Mouse (Mus musculus): ENCODE results near the gene Rad17. TPM values are rescaled to one million over a fixed set of nuclear protein-coding genes. Genes with fewer than 3 reads are reported as not detected.

Rad17 gene
- polyA plus RNA-seq, 1 experiment from 2014 or later, result 12.9 TPM

DNA sequence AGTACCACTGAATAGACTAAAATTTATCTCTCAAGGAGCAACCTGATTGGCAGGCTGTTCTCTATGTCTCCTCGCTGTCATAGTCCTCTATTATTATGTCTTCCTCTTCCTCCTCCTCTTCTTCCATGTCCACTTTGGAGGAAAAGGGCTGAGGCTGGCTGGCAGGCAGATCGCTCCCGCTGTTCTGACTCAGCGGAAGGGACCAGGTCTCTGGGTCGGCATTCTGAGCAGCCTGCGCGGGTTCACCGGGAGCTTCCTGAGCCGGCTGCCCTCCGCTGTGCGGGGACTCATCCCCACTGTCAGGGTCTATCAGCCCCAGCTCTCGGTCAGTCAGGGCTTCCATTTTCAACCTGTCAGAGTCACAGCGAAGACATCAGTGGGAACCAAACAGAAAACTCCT, 33.3 kb downstream of the Rad17 start:
- no peak for TF ChIP-seq CTCF (IDR thresholded peaks at IDR 0.05)
- TF ChIP-seq EP300 (IDR thresholded peaks at IDR 0.05), result no peak
- WGBS, result 83% methylated on average over 13 of the region's 13 CpGs
- no peak for DNase-seq (ENCODE audit: low spot score)

GRCm38 (mm10) chr13:100616181-100617087, 34.4 kb downstream of the Rad17 start, which contains the start of gene Marveld2:
Gene Marveld2 (minus strand): TSS chr13:100616971.
- Histone ChIP-seq H3K4me3 (ENCODE audit: low read depth, low read length) (peak within 1 kb of the TSS; percentile 66), H3K27ac (ENCODE audit: low read length) (peak within 1 kb of the TSS; percentile 84), H3K4me1 (ENCODE audit: insufficient read depth, low read depth, low read length) (no peaks in the 10 kb centered on the region), H3K9ac (replicated peaks; ENCODE audit: low read depth) (peak within 1 kb of the TSS; percentile 44), H3K9me3 (ENCODE audit: low read length) (no peaks in the 10 kb centered on the region), H3K4me2 (replicated peaks; ENCODE audit: low read depth, low read length) (peak within 1 kb of the TSS; percentile 78), H3K36me3 (ENCODE audit: insufficient read depth, low read length) (peaks cover 5% of the 10 kb centered on the region; the same call in 1 of the 2 replicates), H3K27me3 (replicated peaks; ENCODE audit: insufficient read depth, low read length) (no peaks in the 10 kb centered on the region)
- ATAC-seq, result peak; percentile 96
- TF ChIP-seq EP300 (IDR thresholded peaks at IDR 0.05), result no peak
- peak; percentile 15; the same call in 1 of the 2 replicates for TF ChIP-seq CTCF (IDR thresholded peaks at IDR 0.05)
- WGBS, result 7% methylated on average over 46 of the region's 77 CpGs
- peak; percentile 82 for DNase-seq (ENCODE audit: low spot score)

More for the DNA sequence above, 33.3 kb downstream of the Rad17 start:
- Histone ChIP-seq H3K9me3 (ENCODE audit: low read length) (no peaks in the 10 kb centered on the region), H3K9ac (replicated peaks; ENCODE audit: low read depth) (no peak overlapping the region), H3K4me2 (replicated peaks; ENCODE audit: low read depth, low read length) (no peak overlapping the region), H3K4me1 (ENCODE audit: insufficient read depth, low read depth, low read length) (no peaks in the 10 kb centered on the region), H3K4me3 (ENCODE audit: low read depth, low read length) (no peak overlapping the region), H3K27ac (ENCODE audit: low read length) (0 out of 2 replicates have a peak overlapping the region, but pooled peaks have one; percentile 16), H3K36me3 (ENCODE audit: insufficient read depth, low read length) (peaks cover 5% of the 10 kb centered on the region; the same call in 1 of the 2 replicates), H3K27me3 (replicated peaks; ENCODE audit: insufficient read depth, low read length) (no peaks in the 10 kb centered on the region)
- no peak for ATAC-seq

- whole genome bisulfite sequencing, result 61% methylated on average over 2 of the region's 2 CpGs
- H3K27ac ChIP-seq (ENCODE audit: low read length), result no peak overlapping the region
- no peak overlapping the region for H3K4me3 ChIP-seq (ENCODE audit: low read depth, low read length)
- no peaks in the 10 kb centered on the region for H3K27me3 ChIP-seq (replicated peaks; ENCODE audit: insufficient read depth, low read length)
- no peak overlapping the region for H3K4me2 ChIP-seq (replicated peaks; ENCODE audit: low read depth, low read length)
- H3K4me1 ChIP-seq (ENCODE audit: insufficient read depth, low read depth, low read length), result no peaks in the 10 kb centered on the region
- no peak overlapping the region for H3K9ac ChIP-seq (replicated peaks; ENCODE audit: low read depth)
- no peaks in the 10 kb centered on the region for H3K36me3 ChIP-seq (ENCODE audit: insufficient read depth, low read length)
- DNase-seq (ENCODE audit: low spot score), result no peak
- ATAC-seq, result no peak
- H3K9me3 ChIP-seq (ENCODE audit: low read length), result no peaks in the 10 kb centered on the region
- peak; percentile 32 for TF ChIP-seq CTCF (IDR thresholded peaks at IDR 0.05)
- TF ChIP-seq EP300 (IDR thresholded peaks at IDR 0.05), result no peak
Measured at GRCm38 (mm10) chr13:100612903-100613302, 37.9 kb downstream of the Rad17 start.

DNA sequence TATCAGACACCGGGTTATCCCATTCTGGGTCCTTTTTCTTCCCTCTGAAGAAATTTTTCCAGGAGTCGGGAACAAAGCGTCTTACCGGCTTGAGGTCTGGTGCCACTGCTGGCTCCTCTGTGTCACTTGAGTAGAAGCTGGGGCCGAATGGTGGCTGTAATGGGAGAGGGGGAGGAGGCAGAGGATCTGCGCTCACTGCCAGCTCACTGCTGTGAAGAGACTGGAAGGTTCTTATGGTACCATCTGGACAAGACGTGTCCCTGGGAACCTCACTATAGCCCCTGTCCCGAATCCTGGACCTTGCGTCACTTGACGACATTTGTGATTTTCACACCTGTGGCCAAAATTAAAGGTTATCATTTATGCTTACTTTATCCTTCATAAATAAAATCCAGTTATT, 38.6 kb downstream of the Rad17 start:
- TF ChIP-seq EP300 (IDR thresholded peaks at IDR 0.05) (no peak), CTCF (IDR thresholded peaks at IDR 0.05) (no peak)
- Histone ChIP-seq H3K4me1 (ENCODE audit: insufficient read depth, low read depth, low read length) (no peaks in the 10 kb centered on the region), H3K9ac (replicated peaks; ENCODE audit: low read depth) (no peak overlapping the region), H3K27ac (ENCODE audit: low read length) (no peak overlapping the region), H3K4me3 (ENCODE audit: low read depth, low read length) (no peak overlapping the region), H3K36me3 (ENCODE audit: insufficient read depth, low read length) (no peaks in the 10 kb centered on the region), H3K27me3 (replicated peaks; ENCODE audit: insufficient read depth, low read length) (no peaks in the 10 kb centered on the region), H3K9me3 (ENCODE audit: low read length) (no peaks in the 10 kb centered on the region), H3K4me2 (replicated peaks; ENCODE audit: low read depth, low read length) (no peak overlapping the region)
- ATAC-seq (no peak), DNase-seq (ENCODE audit: low spot score) (no peak)
- WGBS, result 93% methylated on average over 10 of the region's 10 CpGs

DNA sequence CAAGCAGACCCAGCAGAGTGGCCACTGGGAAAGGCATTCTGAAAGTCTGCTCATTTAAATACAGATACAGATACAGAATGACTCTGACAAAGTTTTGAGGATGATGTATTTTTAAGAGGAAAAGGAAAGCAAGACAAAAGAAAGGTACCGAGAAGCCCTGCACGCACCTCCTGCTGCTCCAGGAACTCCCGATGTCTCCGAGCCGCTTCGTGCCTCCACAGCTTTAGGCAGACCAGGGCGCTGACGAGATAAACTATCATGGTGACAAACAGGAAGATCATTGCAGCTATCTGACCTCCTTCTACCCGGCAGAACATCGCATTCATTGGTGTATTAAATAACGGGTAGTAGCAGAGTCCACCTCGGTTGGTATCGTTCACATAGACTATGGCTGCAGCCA, 39.6 kb downstream of the Rad17 start:
- H3K36me3 ChIP-seq (ENCODE audit: insufficient read depth, low read length), result no peaks in the 10 kb centered on the region
- DNase-seq (ENCODE audit: low spot score), result no peak
- H3K27me3 ChIP-seq (replicated peaks; ENCODE audit: insufficient read depth, low read length), result no peaks in the 10 kb centered on the region
- H3K4me2 ChIP-seq (replicated peaks; ENCODE audit: low read depth, low read length), result no peak overlapping the region
- 90% methylated on average over 13 of the region's 13 CpGs for WGBS
- no peak overlapping the region for H3K4me3 ChIP-seq (ENCODE audit: low read depth, low read length)
- TF ChIP-seq CTCF (IDR thresholded peaks at IDR 0.05), result no peak
- no peak for TF ChIP-seq EP300 (IDR thresholded peaks at IDR 0.05)
- no peak overlapping the region for H3K27ac ChIP-seq (ENCODE audit: low read length)
- H3K4me1 ChIP-seq (ENCODE audit: insufficient read depth, low read depth, low read length), result no peaks in the 10 kb centered on the region
- H3K9ac ChIP-seq (replicated peaks; ENCODE audit: low read depth), result no peak overlapping the region
- ATAC-seq, result no peak
- H3K9me3 ChIP-seq (ENCODE audit: low read length), result no peaks in the 10 kb centered on the region

- no peak overlapping the region for H3K27ac ChIP-seq (ENCODE audit: low read length)
- H3K4me3 ChIP-seq (ENCODE audit: low read depth, low read length), result no peak overlapping the region
- no peaks in the 10 kb centered on the region for H3K36me3 ChIP-seq (ENCODE audit: insufficient read depth, low read length)
- 87% methylated on average over 8 of the region's 8 CpGs for WGBS
- DNase-seq (ENCODE audit: low spot score) (no peak), ATAC-seq (no peak)
- no peak overlapping the region for H3K9ac ChIP-seq (replicated peaks; ENCODE audit: low read depth)
- no peaks in the 10 kb centered on the region for H3K4me1 ChIP-seq (ENCODE audit: insufficient read depth, low read depth, low read length)
- no peak for TF ChIP-seq EP300 (IDR thresholded peaks at IDR 0.05)
- TF ChIP-seq CTCF (IDR thresholded peaks at IDR 0.05), result peak; percentile 43
- no peaks in the 10 kb centered on the region for H3K9me3 ChIP-seq (ENCODE audit: low read length)
- H3K4me2 ChIP-seq (replicated peaks; ENCODE audit: low read depth, low read length), result no peak overlapping the region
- H3K27me3 ChIP-seq (replicated peaks; ENCODE audit: insufficient read depth, low read length), result no peaks in the 10 kb centered on the region
Measured at GRCm38 (mm10) chr13:100607756-100608155, 43.1 kb downstream of the Rad17 start.

Measured in lung, postnatal 0 days (tissue).